Mouse (Mus musculus) T-cell, adult 66 days (primary cell): Measurements from ENCODE around the gene 1500009L16Rik. TPM values are rescaled to one million over a fixed set of nuclear protein-coding genes. Genes with fewer than 3 reads are reported as not detected.

Experiments
- total RNA-seq, 2 experiments: library from RNA; stranded (reverse); gene quantifications; 3 replicates in 1 of 2; 4 replicates in 1 of 2; pipeline ENCODE4 v1.2.4; 2023

The 1500009L16Rik gene
- 1 to 10 TPM in 1 of 2 experiments, under 1 TPM in 1; 0.65 to 1.7 TPM for total RNA-seq

DNA sequence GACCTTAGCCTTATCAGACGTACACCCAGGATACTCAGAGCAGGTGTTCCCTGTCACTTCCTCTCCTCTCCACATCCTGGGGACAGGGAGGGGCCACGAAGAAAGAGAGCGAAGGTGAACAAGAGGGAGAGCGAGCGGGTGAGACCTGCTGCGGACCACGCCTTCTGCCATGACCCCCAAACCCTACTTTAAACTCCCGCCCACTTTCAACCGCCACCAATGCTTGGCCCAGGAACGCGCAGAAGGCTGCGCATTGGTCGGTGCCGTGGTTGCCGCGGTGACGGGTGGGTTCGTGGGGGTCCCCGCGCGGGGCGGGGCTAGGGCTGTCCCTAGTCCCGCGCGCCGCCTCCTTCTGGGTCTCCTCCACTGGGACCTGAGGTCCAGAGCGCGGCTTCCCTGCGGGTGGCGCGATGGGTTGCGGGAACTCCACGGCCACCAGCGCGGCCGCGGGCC is at the start of gene 1500009L16Rik:
1500009L16Rik (plus strand) TSS at position 287 of the 453 bp plus-strand sequence.

Other genes starting within 250 kb of the 1500009L16Rik start
- gene Aldh1l2, start 188.7 kb upstream of the 1500009L16Rik start, total RNA-seq = not detected
- 10 to 100 TPM; 45.8 to 53.7 TPM for gene Washc4, start 179.1 kb upstream of the 1500009L16Rik start, total RNA-seq
- gene Appl2, start 74.1 kb upstream of the 1500009L16Rik start, total RNA-seq = 10 to 100 TPM; 95.3 to 99.4 TPM